Mouse (Mus musculus) adrenal gland, postnatal 25 days (tissue): ENCODE results near the gene Gm9507. TPM values are rescaled to one million over a fixed set of nuclear protein-coding genes. Genes with fewer than 3 reads are reported as not detected.
"Not testable (repeated sequence)": the region's sequence is repeated elsewhere in the genome, so short reads cannot be mapped to it uniquely, and the experiment has no call there.

Experiments used
- DNase-seq: peaks from one replicate; pipeline ENCODE4 v3.0.0; 2021; ENCODE audit warnings: mixed read lengths
- total RNA-seq: library from RNA; stranded (reverse); gene quantifications from 2 replicates; pipeline ENCODE4 v1.2.3, GENCODE M21; 2021

Gm9507 gene
- total RNA-seq, 1 experiment from 2014 or later = not detected

GRCm38 (mm10) chr10:77771225-77771624 is 40.4 kb downstream of the Gm9507 start, which contains the start of gene Gm3238:
Gm3238 (minus strand) TSS chr10:77771325.
- DNase-seq = not testable (repeated sequence)

GRCm38 (mm10) chr10:77769727-77770126 is 41.9 kb downstream of the Gm9507 start:
- no peak for DNase-seq

Other genes starting within 250 kb of the Gm9507 start
- gene Pttg1ip, start 230.1 kb downstream of the Gm9507 start, total RNA-seq = 154 and 195 TPM in 2 replicates
- 104 and 117 TPM in 2 replicates for gene Sumo3, start 205.7 kb downstream of the Gm9507 start, total RNA-seq
- 20.9 TPM in 1 of 2 replicates, not detected in the other for gene Gm49325, start 205.6 kb downstream of the Gm9507 start, total RNA-seq
- 45.4 and 45.5 TPM in 2 replicates for gene Ube2g2, start 189.6 kb downstream of the Gm9507 start, total RNA-seq
- gene Tspear, start 125.3 kb downstream of the Gm9507 start, total RNA-seq = 0.39 and 0.86 TPM in 2 replicates
- gene Gm19402, start 121.1 kb downstream of the Gm9507 start, total RNA-seq = not detected in 2 replicates
- gene Gm9508, start 114.6 kb downstream of the Gm9507 start, total RNA-seq = not detected in 2 replicates
- not detected in 2 replicates for gene Gm10272, start 105.2 kb downstream of the Gm9507 start, total RNA-seq
- gene Gm10024, start 100.4 kb downstream of the Gm9507 start, total RNA-seq = not detected in 2 replicates
- gene Gm10142, start 96.0 kb downstream of the Gm9507 start, total RNA-seq = not detected in 2 replicates
- not detected in 2 replicates for gene Krtap12-1, start 91.2 kb downstream of the Gm9507 start, total RNA-seq
- not detected in 2 replicates for gene Gm10100, start 85.4 kb downstream of the Gm9507 start, total RNA-seq
- not detected in 2 replicates for gene Gm18596, start 69.2 kb downstream of the Gm9507 start, total RNA-seq
- gene Gm9736, start 60.5 kb downstream of the Gm9507 start, total RNA-seq = not detected in 2 replicates
- gene Gm3233, start 52.2 kb downstream of the Gm9507 start, total RNA-seq = not detected in 2 replicates
- not detected in 2 replicates for gene Gm3238, start 40.5 kb downstream of the Gm9507 start, total RNA-seq
- gene Gm7138, start 34.9 kb downstream of the Gm9507 start, total RNA-seq = not detected in 2 replicates
- gene Gm3250, start 29.3 kb downstream of the Gm9507 start, total RNA-seq = not detected in 2 replicates
- not detected in 2 replicates for gene Gm7137, start 23.6 kb downstream of the Gm9507 start, total RNA-seq
- not detected in 2 replicates for gene Gm9639, start 16.8 kb downstream of the Gm9507 start, total RNA-seq
- gene Gm19668, start 12.7 kb downstream of the Gm9507 start, total RNA-seq = not detected in 2 replicates
- not detected in 2 replicates for gene Gm2696, start 2.8 kb upstream of the Gm9507 start, total RNA-seq
- gene Krtap10-4, start 15.3 kb upstream of the Gm9507 start, total RNA-seq = not detected in 2 replicates
- not detected in 2 replicates for gene Krtap10-10, start 24.1 kb upstream of the Gm9507 start, total RNA-seq
- gene Gm36176, start 35.0 kb upstream of the Gm9507 start, total RNA-seq = not detected in 2 replicates
- gene Gm10318, start 41.0 kb upstream of the Gm9507 start, total RNA-seq = not detected in 2 replicates
- not detected in 2 replicates for gene Gm3285, start 50.1 kb upstream of the Gm9507 start, total RNA-seq
- gene Lrrc3, start 90.7 kb upstream of the Gm9507 start, total RNA-seq = 5.5 and 8.0 TPM in 2 replicates
- 1.2 and 2.7 TPM in 2 replicates for gene Trpm2, start 158.7 kb upstream of the Gm9507 start, total RNA-seq
- 18.5 and 22.1 TPM in 2 replicates for gene 1810043G02Rik, start 166.7 kb upstream of the Gm9507 start, total RNA-seq
- gene Pfkl, start 198.2 kb upstream of the Gm9507 start, total RNA-seq = 91.4 and 96.0 TPM in 2 replicates
- 30.7 and 36.2 TPM in 2 replicates for gene Dnmt3l, start 230.1 kb upstream of the Gm9507 start, total RNA-seq
- gene Aire, start 231.8 kb upstream of the Gm9507 start, total RNA-seq = not detected in 2 replicates